Mouse (Mus musculus) C2C12 (cell line): Measurements from ENCODE around the gene Ank2. TPM values are rescaled to one million over a fixed set of nuclear protein-coding genes. Genes with fewer than 3 reads are reported as not detected.

Source experiments
- H3K27me3 ChIP-seq: one replicate; pipeline ENCODE4 v1.6.1; 2011; ENCODE audit not compliant: control insufficient read depth, insufficient read depth, insufficient read length
- H3K36me3 ChIP-seq: one replicate; pipeline ENCODE4 v1.6.1; 2011; ENCODE audit not compliant: control insufficient read depth, insufficient read depth
- H3K4me3 ChIP-seq: one replicate; pipeline ENCODE4 v1.5.1; 2011; ENCODE audit warnings: mild to moderate bottlenecking, control low read depth; ENCODE audit not compliant: poor library complexity, insufficient read depth, severe bottlenecking
- H3K79me2 ChIP-seq: one replicate; pipeline ENCODE4 v1.6.1; 2011; ENCODE audit not compliant: control insufficient read depth, insufficient read depth
- H3K79me3 ChIP-seq: one replicate; pipeline ENCODE4 v1.6.1; 2011; ENCODE audit warnings: low read depth, control low read depth
- H3ac ChIP-seq: one replicate; pipeline ENCODE3; 2011; ENCODE audit warnings: low read depth; ENCODE audit not compliant: control insufficient read depth, insufficient read length
- CEBPB ChIP-seq: IDR thresholded peaks from one replicate; pipeline ENCODE4 v1.6.1; 2011; ENCODE audit warnings: low read depth, mild to moderate bottlenecking, control low read depth, moderate library complexity
- CTCF ChIP-seq: IDR thresholded peaks from one replicate; pipeline ENCODE4 v1.5.1; 2011; ENCODE audit not compliant: control insufficient read depth, insufficient read depth, insufficient read length
- FOSL1 ChIP-seq: IDR thresholded peaks from one replicate; pipeline ENCODE4 v1.8.0; 2011; ENCODE audit warnings: mild to moderate bottlenecking, low read length; ENCODE audit not compliant: poor library complexity, insufficient read depth, severe bottlenecking
- MAX ChIP-seq: IDR thresholded peaks from one replicate; pipeline ENCODE4 v1.6.1; 2011; ENCODE audit warnings: mild to moderate bottlenecking, control low read depth
- MYOD1 ChIP-seq: IDR thresholded peaks from one replicate; pipeline ENCODE4 v1.6.1; 2011; ENCODE audit warnings: low read depth; ENCODE audit not compliant: control insufficient read depth, insufficient read length
- MYOG ChIP-seq: IDR thresholded peaks from one replicate; pipeline ENCODE4 v1.6.1; 2011; ENCODE audit not compliant: control insufficient read depth, insufficient read length; ENCODE audit errors: extremely low read depth
- USF1 ChIP-seq: IDR thresholded peaks from one replicate; pipeline ENCODE4 v1.6.1; 2011; ENCODE audit warnings: low read depth, mild to moderate bottlenecking, control low read depth, moderate library complexity
- polyA plus RNA-seq: library from polyadenylated mRNA; unstranded; fragments of >200 nt; fragmentation: generic; extraction: Trizol; gene quantifications from one replicate; pipeline ENCODE4 v1.2.1, GENCODE M21; 2012; ENCODE audit warnings: missing spikeins

The Ank2 gene
- polyA plus RNA-seq, 1 experiment = 3.5 TPM

DNA sequence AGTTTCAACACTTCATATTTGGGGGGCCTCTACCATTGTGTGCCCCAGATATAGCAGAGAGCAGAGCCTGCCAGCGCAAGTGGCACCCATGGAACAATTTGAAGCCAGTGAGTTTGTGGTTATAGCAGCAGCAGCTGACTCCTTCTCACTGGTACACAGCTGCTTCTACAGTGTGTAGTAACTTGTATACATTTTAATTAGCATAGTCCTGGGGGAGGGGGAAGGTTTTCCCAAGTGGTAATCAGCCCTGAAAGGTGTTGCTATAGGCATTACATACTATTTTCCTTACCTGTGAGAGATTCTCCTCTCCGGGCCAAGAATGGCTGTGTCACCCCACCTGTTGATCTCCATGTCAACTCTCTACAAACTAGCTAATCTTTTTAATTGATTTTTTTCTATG lies 182.4 kb downstream of the Ank2 start:
- H3K27me3 ChIP-seq = no peaks in the 10 kb centered on the region
- TF ChIP-seq FOSL1 (no peak), MAX (no peak), MYOG (no peak), CTCF (no peak), CEBPB (no peak), USF1 (no peak)

DNA sequence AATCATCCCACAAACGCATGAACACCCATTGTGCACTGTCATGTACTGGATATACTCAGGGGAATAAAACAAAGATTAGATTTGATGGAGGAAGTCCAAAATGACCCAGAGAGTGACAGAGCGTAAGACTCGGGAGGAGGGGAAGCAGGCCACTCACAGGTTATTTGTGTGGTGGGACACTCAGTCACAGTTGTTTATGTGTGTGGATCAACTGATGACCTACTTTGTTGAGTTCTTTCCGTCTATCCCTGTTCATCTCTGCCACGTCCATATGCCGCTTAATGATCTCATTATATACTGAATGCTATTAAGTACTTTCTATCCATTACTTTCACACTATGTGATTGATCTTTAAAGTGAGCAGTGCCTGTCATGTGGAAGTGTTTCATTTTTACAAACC lies 187.6 kb downstream of the Ank2 start:
- Histone ChIP-seq H3K79me2 (no peaks in the 10 kb centered on the region), H3ac (no peak overlapping the region), H3K36me3 (no peaks in the 10 kb centered on the region), H3K79me3 (no peaks in the 10 kb centered on the region), H3K27me3 (no peaks in the 10 kb centered on the region), H3K4me3 (no peak overlapping the region)
- TF ChIP-seq CEBPB = no peak
- no peak for TF ChIP-seq MAX
- no peak for TF ChIP-seq MYOG
- no peak for TF ChIP-seq USF1
- no peak for TF ChIP-seq CTCF

More for the DNA sequence above, 182.4 kb downstream of the Ank2 start:
- Histone ChIP-seq H3K79me3 (no peaks in the 10 kb centered on the region), H3K4me3 (no peak overlapping the region), H3K36me3 (no peaks in the 10 kb centered on the region), H3K79me2 (no peaks in the 10 kb centered on the region), H3ac (no peak overlapping the region)

DNA sequence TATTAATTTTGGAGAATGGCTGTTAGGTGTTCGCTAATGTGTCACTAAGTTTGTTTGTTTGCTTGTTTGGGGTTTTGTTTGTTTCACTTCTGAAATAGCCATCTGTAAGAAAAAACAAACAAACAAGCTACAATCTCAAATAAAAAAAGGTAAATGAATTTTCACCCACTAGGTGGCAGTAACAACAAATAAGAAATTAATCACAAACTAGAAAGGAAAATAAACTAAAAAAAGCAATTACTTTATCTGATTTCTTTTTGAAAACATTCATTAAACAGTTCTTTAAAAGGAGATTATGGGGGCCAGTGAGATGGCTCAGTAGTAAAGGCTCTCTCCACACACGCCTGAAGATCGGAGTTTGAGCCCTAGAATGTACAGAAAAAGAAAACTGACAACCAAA lies 189.1 kb downstream of the Ank2 start:
- H3K4me3 ChIP-seq = no peak overlapping the region
- H3K27me3 ChIP-seq = no peaks in the 10 kb centered on the region
- no peaks in the 10 kb centered on the region for H3K36me3 ChIP-seq
- TF ChIP-seq MYOG = no peak
- no peak for TF ChIP-seq MYOD1
- no peak for TF ChIP-seq FOSL1
- TF ChIP-seq CTCF = no peak
- no peak for TF ChIP-seq USF1
- no peak for TF ChIP-seq CEBPB
- TF ChIP-seq MAX = no peak
- H3K79me2 ChIP-seq = no peaks in the 10 kb centered on the region
- no peaks in the 10 kb centered on the region for H3K79me3 ChIP-seq
- H3ac ChIP-seq = no peak overlapping the region

DNA sequence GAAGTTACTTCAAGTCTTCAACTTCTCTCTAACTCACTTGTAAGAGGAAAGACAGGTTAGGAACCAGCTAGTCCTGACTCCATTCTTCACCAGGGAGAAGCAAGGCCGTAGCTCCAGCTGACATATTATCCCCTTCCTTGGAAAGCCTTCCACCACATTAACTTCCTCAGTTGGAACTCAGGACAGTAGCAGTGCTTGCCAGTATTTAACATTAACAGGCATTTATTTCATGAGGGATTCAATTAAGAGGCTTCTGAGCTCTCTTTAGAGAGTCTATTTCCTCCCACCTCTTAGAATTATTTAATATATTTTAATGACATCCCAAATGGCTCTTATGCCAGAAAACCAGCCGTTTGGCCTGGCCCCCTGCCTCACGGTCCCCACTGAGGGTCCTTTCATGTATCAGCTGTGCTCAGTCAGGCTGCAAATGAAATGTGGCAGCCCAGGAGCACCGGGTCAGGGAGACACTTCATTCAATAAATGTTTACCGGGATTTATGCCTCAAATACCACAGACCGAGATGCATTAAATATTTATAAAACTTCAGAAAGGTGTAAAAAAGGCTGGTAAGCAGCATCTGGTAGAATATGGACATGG lies 195.1 kb downstream of the Ank2 start:
- Histone ChIP-seq H3ac (no peak overlapping the region), H3K79me2 (no peaks in the 10 kb centered on the region), H3K27me3 (no peaks in the 10 kb centered on the region), H3K4me3 (no peak overlapping the region), H3K79me3 (no peaks in the 10 kb centered on the region), H3K36me3 (no peaks in the 10 kb centered on the region)
- TF ChIP-seq MYOD1 (no peak), MYOG (no peak), MAX (no peak), CTCF (no peak), FOSL1 (no peak), CEBPB (no peak)

DNA sequence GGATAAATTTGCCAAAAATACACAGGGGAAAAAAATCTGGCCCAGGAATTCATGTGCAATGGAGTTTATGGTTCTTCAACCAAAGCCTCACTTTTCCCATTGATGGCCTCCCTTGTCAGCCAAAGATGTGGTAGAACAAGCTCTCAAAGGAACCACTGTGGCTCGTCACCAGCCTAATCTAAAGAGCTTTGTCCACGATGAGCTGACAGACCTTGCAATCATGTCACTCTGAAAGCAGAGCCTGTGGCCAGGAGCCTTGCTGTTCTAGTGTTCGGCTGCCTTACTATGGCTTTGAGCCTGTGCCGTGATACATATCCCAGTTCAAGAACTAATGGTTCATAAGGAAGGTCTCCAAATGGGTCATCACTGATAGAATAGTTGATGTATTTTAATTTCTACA lies 196.1 kb downstream of the Ank2 start:
- Histone ChIP-seq H3K4me3 (no peak overlapping the region), H3K36me3 (no peaks in the 10 kb centered on the region), H3K79me3 (no peaks in the 10 kb centered on the region), H3K79me2 (no peaks in the 10 kb centered on the region), H3K27me3 (no peaks in the 10 kb centered on the region), H3ac (no peak overlapping the region)
- TF ChIP-seq CTCF (no peak), MYOD1 (no peak), FOSL1 (no peak), MYOG (no peak), USF1 (no peak), MAX (no peak), CEBPB (no peak)

DNA sequence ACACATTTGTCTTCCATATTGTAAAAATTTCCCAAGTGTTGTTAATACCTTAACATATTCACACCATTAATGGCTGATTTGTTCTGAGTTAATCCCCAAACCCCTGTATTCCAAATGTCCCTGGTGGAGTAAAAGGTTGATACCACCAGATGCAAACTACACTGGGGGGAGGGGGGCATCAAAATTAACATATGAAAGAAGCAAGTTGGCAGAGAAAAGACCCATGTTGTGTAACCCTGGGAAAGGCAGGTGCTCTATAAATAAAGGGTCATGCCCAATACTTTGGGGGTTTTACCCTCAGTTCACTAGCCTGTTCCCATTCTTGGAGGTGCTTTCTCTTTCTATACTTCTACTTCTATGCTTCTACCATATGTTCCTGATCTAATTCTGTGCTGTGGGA lies 198.4 kb downstream of the Ank2 start:
- no peaks in the 10 kb centered on the region for H3K79me2 ChIP-seq
- H3ac ChIP-seq = no peak overlapping the region
- no peaks in the 10 kb centered on the region for H3K79me3 ChIP-seq
- no peaks in the 10 kb centered on the region for H3K36me3 ChIP-seq
- no peaks in the 10 kb centered on the region for H3K27me3 ChIP-seq
- TF ChIP-seq FOSL1 (no peak), USF1 (no peak), MYOD1 (no peak), CTCF (no peak), MAX (no peak), MYOG (no peak), CEBPB (no peak)
- no peak overlapping the region for H3K4me3 ChIP-seq
